Mouse (Mus musculus): ENCODE results near the gene Cacna2d2.

DNA sequence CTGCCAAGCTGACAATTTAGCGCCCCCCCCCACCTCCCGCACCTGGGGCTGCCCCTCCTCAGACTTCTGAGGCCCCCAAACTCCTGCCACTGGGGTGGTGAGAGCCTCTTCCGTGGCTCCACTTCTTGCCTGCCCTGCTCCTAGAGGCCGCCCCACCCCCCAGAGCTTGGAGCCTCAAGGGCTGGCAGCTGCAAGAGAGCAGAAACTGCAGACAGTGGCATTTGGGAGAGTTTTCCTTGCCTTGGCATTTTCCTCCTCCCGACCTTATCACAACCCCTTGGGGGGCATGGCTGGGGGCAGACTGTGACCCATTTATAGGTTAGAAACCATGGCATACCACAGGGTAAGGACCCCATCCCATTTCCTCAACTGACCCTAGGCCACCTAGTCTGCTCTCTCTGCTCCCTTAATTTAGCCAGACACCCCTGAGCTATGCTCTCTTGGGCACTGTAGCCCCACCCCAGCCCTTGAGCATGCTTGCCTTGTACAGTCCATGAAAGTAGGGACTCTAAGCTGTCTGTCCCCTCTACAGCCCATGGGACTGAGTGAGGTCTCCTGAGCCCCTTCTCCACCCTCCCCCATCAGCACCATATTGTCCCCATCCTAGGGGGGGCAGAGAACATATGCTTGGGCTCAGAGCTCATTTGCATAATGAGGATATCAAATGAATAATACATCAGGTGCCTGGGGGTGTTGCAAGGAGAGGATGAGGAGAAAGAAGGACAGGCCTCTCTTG lies 29.2 kb downstream of the Cacna2d2 start:
- TF ChIP-seq CTCF (conservative IDR thresholded peaks at IDR 0.05; ENCODE audit: insufficient read depth, insufficient read length, low read depth, low read length) (no peak), POLR2A (IDR thresholded peaks at IDR 0.05; ENCODE audit: low read depth, low read length) (no peak)

Data from kidney, adult 2 months (tissue).